Mouse (Mus musculus) hindbrain, embryonic 12.5 days (tissue): ENCODE data around the gene Setd1b. TPM values are rescaled to one million over a fixed set of nuclear protein-coding genes. Genes with fewer than 3 reads are reported as not detected.

ENCODE experiments used
- ATAC-seq: fragments of 200-750 bp; cut with Nextera tagmentation; 2 replicates; pipeline ENCODE4 v1.8.0; 2017; ENCODE audit warnings: moderate TSS enrichment; ENCODE audit not compliant: low FRiP score
- H3K27ac ChIP-seq: fragments of 300-500 bp; sonication (generic); 2 replicates; pipeline ENCODE4 v1.5.1; 2016; ENCODE audit warnings: mild to moderate bottlenecking
- H3K27me3 ChIP-seq: fragments of 300-500 bp; sonication (generic); 2 replicates; pipeline ENCODE4 v1.6.1; 2016; ENCODE audit warnings: mild to moderate bottlenecking
- H3K36me3 ChIP-seq: fragments of 300-500 bp; sonication (generic); 2 replicates; pipeline ENCODE4 v1.6.1; 2016; ENCODE audit warnings: mild to moderate bottlenecking
- H3K4me1 ChIP-seq: fragments of 300-500 bp; sonication (generic); 2 replicates; pipeline ENCODE4 v1.6.1; 2016
- H3K4me2 ChIP-seq: fragments of 300-500 bp; sonication (generic); replicated peaks from 2 replicates; pipeline ENCODE4 v1.6.1; 2016; ENCODE audit warnings: mild to moderate bottlenecking
- H3K4me3 ChIP-seq: fragments of 300-500 bp; sonication (generic); 2 replicates; pipeline ENCODE4 v1.5.1; 2016; ENCODE audit warnings: mild to moderate bottlenecking
- H3K9ac ChIP-seq: fragments of 300-500 bp; sonication (generic); 2 replicates; pipeline ENCODE4 v1.6.1; 2016; ENCODE audit warnings: mild to moderate bottlenecking, moderate library complexity
- H3K9me3 ChIP-seq: fragments of 300-500 bp; sonication (generic); replicated peaks from 2 replicates; pipeline ENCODE4 v1.6.1; 2016; ENCODE audit warnings: mild to moderate bottlenecking
- WGBS: fragments of 180-500 bp; shearing (Covaris S2); methylation state at CpG from one replicate; pipeline ENCODE4 v1.1.7; 2016; 5-methylcytosine and 5-hydroxymethylcytosine counted together
- polyA plus RNA-seq: library from polyadenylated mRNA; unstranded; fragments of >200 nt; fragmentation: Nextera tagmentation; extraction: Ambion mirVana; gene quantifications from 2 replicates; pipeline ENCODE4 v1.2.1, GENCODE M21; 2016

Setd1b gene
- polyA plus RNA-seq, 1 experiment from 2014 or later: 13.8 TPM

DNA sequence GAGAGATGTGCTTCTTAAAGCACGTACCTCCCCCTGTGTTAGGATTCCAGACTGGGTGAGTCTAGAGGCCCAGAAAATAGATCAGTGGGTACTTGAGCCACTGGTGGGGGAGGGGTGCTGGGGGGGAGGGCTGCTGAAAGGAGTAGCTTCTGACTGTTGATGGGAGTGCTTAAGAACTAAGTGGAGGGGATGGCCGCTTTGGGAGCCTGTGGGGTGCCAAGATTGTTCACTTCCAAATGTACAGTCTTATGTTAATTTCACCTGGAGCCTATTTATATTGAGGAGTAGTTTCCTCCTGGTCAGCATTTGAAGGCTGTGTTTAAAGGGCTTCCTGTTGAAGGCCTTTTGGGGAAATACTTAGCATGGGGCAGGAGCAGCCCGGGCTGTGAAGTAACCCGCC lies 16.0 kb downstream of the Setd1b start:
- H3K4me3 ChIP-seq: no peak overlapping the region
- no peak overlapping the region for H3K9ac ChIP-seq
- H3K4me1 ChIP-seq: no peaks in the 10 kb centered on the region
- no peak overlapping the region for H3K4me2 ChIP-seq
- 94% methylated on average over 4 of the region's 4 CpGs for WGBS
- no peak overlapping the region for H3K27ac ChIP-seq
- no peaks in the 10 kb centered on the region for H3K27me3 ChIP-seq
- no peak for ATAC-seq
- peaks cover 84% of the 10 kb centered on the region for H3K36me3 ChIP-seq
- H3K9me3 ChIP-seq: no peaks in the 10 kb centered on the region

DNA sequence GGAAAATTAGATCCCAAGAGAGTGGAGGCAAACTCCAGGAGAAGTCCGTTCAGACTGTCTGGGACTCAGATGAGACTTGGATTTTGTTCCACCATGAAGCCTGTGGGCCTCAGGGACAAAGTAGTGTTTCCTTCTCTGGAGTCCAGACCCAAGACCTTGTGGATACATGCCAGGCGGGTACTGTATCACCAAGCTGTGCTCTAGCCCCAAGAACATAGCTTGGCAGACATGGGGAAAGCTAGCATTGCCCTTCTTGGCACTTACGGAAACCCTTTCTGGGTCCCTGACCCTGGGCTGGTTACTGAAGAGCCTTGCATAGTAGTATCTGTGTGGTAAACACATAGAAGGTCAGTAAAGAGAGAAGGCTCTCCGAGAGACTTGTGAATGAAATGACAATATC lies 17.5 kb downstream of the Setd1b start:
- Histone ChIP-seq H3K36me3 (peaks cover 85% of the 10 kb centered on the region), H3K4me3 (no peak overlapping the region), H3K27ac (no peak overlapping the region), H3K4me2 (no peak overlapping the region), H3K27me3 (no peaks in the 10 kb centered on the region), H3K9ac (no peak overlapping the region), H3K9me3 (no peaks in the 10 kb centered on the region), H3K4me1 (no peaks in the 10 kb centered on the region)
- ATAC-seq: no peak
- WGBS: 99% methylated on average over 4 of the region's 4 CpGs

DNA sequence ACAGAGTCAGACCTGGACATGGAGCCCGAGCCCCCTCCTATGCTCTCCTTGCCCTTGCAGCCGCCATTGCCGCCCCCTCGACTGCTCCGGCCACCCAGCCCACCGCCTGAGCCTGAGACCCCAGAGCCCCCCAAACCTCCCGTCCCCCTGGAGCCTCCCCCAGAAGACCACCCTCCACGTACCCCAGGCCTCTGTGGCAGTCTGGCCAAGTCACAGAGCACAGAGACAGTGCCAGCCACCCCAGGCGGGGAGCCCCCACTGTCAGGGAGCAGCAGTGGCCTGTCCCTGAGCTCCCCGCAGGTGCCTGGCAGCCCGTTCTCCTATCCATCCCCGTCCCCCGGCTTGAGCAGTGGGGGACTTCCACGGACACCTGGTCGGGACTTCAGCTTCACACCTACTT lies 17.9 kb downstream of the Setd1b start:
- Histone ChIP-seq H3K4me3 (no peak overlapping the region), H3K27me3 (no peaks in the 10 kb centered on the region), H3K27ac (no peak overlapping the region), H3K36me3 (peaks cover 84% of the 10 kb centered on the region), H3K4me2 (no peak overlapping the region), H3K9ac (no peak overlapping the region), H3K4me1 (no peaks in the 10 kb centered on the region), H3K9me3 (no peaks in the 10 kb centered on the region)
- WGBS: 95% methylated on average over 15 of the region's 15 CpGs
- no peak for ATAC-seq

DNA sequence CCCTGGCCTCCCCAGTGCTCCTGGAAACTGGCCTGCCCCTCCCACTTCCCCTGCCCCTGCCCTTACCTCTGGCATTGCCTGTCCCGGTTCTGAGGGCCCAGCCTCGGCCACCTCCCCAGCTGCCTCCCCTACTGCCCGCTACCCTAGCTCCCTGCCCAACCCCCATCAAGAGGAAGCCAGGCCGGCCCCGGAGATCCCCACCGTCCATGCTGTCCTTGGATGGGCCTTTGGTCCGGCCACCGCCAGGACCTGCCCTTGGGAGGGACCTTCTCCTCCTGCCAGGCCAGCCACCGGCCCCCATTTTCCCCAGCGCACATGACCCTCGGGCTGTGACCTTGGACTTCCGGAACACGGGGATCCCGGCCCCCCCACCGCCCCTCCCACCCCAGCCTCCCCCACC lies 18.3 kb downstream of the Setd1b start:
- Histone ChIP-seq H3K36me3 (peaks cover 83% of the 10 kb centered on the region), H3K4me1 (no peaks in the 10 kb centered on the region), H3K4me2 (no peak overlapping the region), H3K9me3 (no peaks in the 10 kb centered on the region), H3K27ac (no peak overlapping the region), H3K4me3 (no peak overlapping the region), H3K27me3 (no peaks in the 10 kb centered on the region), H3K9ac (no peak overlapping the region)
- 90% methylated on average over 15 of the region's 15 CpGs for WGBS
- no peak for ATAC-seq

- Histone ChIP-seq H3K9me3 (no peaks in the 10 kb centered on the region), H3K4me1 (no peaks in the 10 kb centered on the region), H3K4me3 (no peak overlapping the region), H3K27me3 (no peaks in the 10 kb centered on the region), H3K36me3 (peaks cover 84% of the 10 kb centered on the region), H3K27ac (no peak overlapping the region), H3K4me2 (no peak overlapping the region), H3K9ac (no peak overlapping the region)
- no peak for ATAC-seq
- 76% methylated on average over 9 of the region's 9 CpGs for WGBS
Observed at GRCm38 (mm10) chr5:123162942-123163341, 20.9 kb downstream of the Setd1b start.

DNA sequence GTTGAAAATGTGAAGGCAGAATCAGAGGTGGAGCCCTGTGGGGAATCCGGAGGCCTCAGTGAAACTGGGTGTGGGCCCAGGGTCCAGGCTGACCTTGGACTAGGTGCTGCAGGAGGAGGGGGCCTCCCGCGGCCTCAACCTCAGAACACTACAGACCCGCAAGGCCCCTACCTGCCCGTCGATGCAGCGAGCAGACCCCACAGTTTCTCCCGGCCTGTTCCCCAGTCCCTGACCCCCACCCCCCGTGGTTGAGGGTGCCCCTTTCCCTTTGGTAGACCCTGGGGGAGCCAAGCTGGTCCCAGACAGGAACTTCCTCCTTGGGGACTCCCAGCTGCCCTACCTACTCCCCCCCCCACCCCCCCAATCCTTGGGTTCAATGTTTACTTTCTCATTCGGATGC lies 24.4 kb downstream of the Setd1b start:
- H3K9me3 ChIP-seq: no peaks in the 10 kb centered on the region
- no peak overlapping the region for H3K27ac ChIP-seq
- H3K4me3 ChIP-seq: no peak overlapping the region
- no peak overlapping the region for H3K4me2 ChIP-seq
- 86% methylated on average over 10 of the region's 10 CpGs for WGBS
- 0 out of 2 replicates have a peak, but pooled peaks cover 3% of the 10 kb centered on the region for H3K4me1 ChIP-seq
- ATAC-seq: no peak
- H3K27me3 ChIP-seq: no peaks in the 10 kb centered on the region
- H3K36me3 ChIP-seq: peaks cover 49% of the 10 kb centered on the region
- H3K9ac ChIP-seq: no peak overlapping the region

DNA sequence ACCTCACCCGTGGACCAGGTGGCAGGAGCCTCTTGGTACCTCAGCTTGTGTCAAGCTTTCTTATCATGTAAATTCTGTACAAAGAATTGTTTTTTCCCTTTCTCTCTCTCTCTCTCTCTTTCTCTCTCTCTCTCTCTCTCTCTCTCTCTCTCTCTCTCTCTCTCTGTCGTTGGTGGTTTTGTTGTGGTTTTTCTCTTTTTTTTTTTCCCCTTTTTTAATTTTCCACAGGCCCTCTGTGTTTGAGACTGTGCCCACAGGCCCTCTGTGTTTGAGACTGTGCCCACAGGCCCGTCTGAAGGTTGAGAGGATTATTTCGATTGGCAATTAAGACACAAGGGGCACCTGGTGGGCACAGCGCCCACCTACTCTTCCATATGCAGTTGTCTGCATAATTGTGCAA lies 25.6 kb downstream of the Setd1b start:
- Histone ChIP-seq H3K4me2 (no peak overlapping the region), H3K27ac (no peak overlapping the region), H3K27me3 (no peaks in the 10 kb centered on the region), H3K9ac (no peak overlapping the region), H3K36me3 (peaks cover 38% of the 10 kb centered on the region), H3K9me3 (no peaks in the 10 kb centered on the region), H3K4me3 (no peak overlapping the region), H3K4me1 (0 out of 2 replicates have a peak, but pooled peaks cover 8% of the 10 kb centered on the region)
- 85% methylated on average over 5 of the region's 5 CpGs for WGBS
- ATAC-seq: no peak

DNA sequence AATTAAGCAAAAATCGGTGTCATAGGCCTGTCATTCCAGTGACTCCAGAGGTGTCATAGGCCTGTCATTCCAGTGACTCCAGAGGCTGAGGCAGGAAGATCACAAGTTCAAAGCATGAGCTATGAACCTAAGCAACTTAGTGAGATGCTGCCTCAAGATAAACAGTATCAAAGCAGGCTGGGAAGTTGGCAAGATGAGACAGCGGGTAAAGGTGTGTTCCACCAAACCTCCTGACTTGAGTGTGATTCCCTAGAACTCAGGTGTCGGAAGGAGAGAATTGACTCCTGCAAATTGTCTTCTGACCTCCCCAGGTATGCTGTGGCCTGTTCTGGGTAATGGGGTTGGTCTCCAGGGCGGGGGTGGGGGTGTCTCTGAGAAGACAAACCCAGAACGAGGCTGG lies 27.3 kb downstream of the Setd1b start, which contains the start of gene Psmd9:
Gene Psmd9, plus strand, starts transcription at position 130 of the 400 bp plus-strand sequence.
- Histone ChIP-seq H3K36me3 (peaks cover 21% of the 10 kb centered on the region), H3K4me1 (0 out of 2 replicates have a peak, but pooled peaks cover 8% of the 10 kb centered on the region), H3K4me3 (no peak within 1 kb of the TSS), H3K27me3 (no peaks in the 10 kb centered on the region), H3K9ac (no peak within 1 kb of the TSS), H3K9me3 (no peaks in the 10 kb centered on the region), H3K27ac (no peak within 1 kb of the TSS), H3K4me2 (no peak within 1 kb of the TSS)
- 86% methylated on average over 5 of the region's 5 CpGs for WGBS
- ATAC-seq: no peak

GRCm38 (mm10) chr5:123170365-123170764 lies 28.4 kb downstream of the Setd1b start:
- H3K36me3 ChIP-seq: peaks cover 16% of the 10 kb centered on the region

DNA sequence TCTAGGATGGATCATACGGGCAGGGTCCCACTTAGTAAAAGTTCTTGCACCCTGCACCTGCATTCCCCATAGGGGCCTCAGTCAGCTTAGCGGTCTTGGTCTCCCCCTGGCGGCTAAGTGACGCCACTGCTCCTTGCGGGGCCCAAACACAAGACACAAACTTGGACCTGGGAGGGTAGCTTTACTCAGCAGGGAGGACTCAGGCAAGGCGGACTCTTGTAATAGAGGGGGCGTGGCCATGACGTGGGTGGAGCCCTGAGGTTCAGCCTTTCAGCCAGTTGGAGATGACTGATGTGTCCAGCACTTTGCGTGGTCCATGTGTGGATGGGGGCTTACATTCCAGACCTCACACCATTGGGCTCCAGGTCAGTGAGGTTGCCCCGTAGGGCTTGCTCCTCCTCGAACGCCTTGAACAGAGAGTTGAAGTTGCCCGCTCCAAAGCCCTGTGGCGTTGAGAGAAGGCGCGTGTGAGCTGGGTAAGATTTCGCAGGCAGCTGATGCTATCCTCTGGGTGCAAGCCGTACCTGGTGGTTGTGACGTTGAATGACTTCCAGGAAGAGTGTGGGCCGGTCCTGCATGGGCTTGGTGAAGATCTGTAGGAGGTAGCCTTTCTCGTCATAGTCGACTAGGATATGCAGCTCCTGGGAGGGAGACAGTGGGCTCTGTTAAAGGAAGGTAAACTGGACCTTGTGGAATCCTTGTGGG lies 29.8 kb downstream of the Setd1b start:
- 15% methylated on average over 22 of the region's 22 CpGs for WGBS
- Histone ChIP-seq H3K4me1 (0 out of 2 replicates have a peak, but pooled peaks cover 8% of the 10 kb centered on the region), H3K9ac (no peak overlapping the region), H3K9me3 (no peaks in the 10 kb centered on the region), H3K27ac (no peak overlapping the region), H3K4me3 (peak overlapping the region; percentile 13; the same call in 1 of the 2 replicates), H3K4me2 (peak overlapping the region; percentile 44), H3K36me3 (peaks cover 1% of the 10 kb centered on the region), H3K27me3 (no peaks in the 10 kb centered on the region)
- ATAC-seq: peak; percentile 73

More at GRCm38 (mm10) chr5:123170365-123170764, 28.4 kb downstream of the Setd1b start:
- H3K4me2 ChIP-seq: no peak overlapping the region
- H3K9ac ChIP-seq: no peak overlapping the region
- no peak for ATAC-seq
- H3K4me1 ChIP-seq: 0 out of 2 replicates have a peak, but pooled peaks cover 8% of the 10 kb centered on the region
- 69% methylated on average over 9 of the region's 9 CpGs for WGBS
- H3K9me3 ChIP-seq: no peaks in the 10 kb centered on the region
- no peaks in the 10 kb centered on the region for H3K27me3 ChIP-seq
- no peak overlapping the region for H3K4me3 ChIP-seq
- no peak overlapping the region for H3K27ac ChIP-seq

GRCm38 (mm10) chr5:123178792-123179191 lies 36.8 kb downstream of the Setd1b start:
- H3K9ac ChIP-seq: no peak overlapping the region
- no peaks in the 10 kb centered on the region for H3K9me3 ChIP-seq
- 87% methylated on average over 5 of the region's 5 CpGs for WGBS
- H3K4me2 ChIP-seq: no peak overlapping the region
- H3K27ac ChIP-seq: no peak overlapping the region
- no peaks in the 10 kb centered on the region for H3K36me3 ChIP-seq
- no peak overlapping the region for H3K4me3 ChIP-seq
- no peak for ATAC-seq
- no peaks in the 10 kb centered on the region for H3K27me3 ChIP-seq
- H3K4me1 ChIP-seq: no peaks in the 10 kb centered on the region

- no peaks in the 10 kb centered on the region for H3K27me3 ChIP-seq
- H3K36me3 ChIP-seq: no peaks in the 10 kb centered on the region
- no peak for ATAC-seq
- no peak overlapping the region for H3K4me3 ChIP-seq
- no peak overlapping the region for H3K9ac ChIP-seq
- no peak overlapping the region for H3K4me2 ChIP-seq
- H3K4me1 ChIP-seq: no peaks in the 10 kb centered on the region
- no peaks in the 10 kb centered on the region for H3K9me3 ChIP-seq
- 92% methylated on average over 15 of the region's 15 CpGs for WGBS
- no peak overlapping the region for H3K27ac ChIP-seq
Observed at GRCm38 (mm10) chr5:123180390-123180789, 38.4 kb downstream of the Setd1b start.

GRCm38 (mm10) chr5:123181536-123181935 lies 39.5 kb downstream of the Setd1b start:
- WGBS: 84% methylated on average over 6 of the region's 6 CpGs
- Histone ChIP-seq H3K27ac (no peak overlapping the region), H3K4me3 (no peak overlapping the region), H3K4me2 (no peak overlapping the region), H3K27me3 (no peaks in the 10 kb centered on the region), H3K9me3 (no peaks in the 10 kb centered on the region), H3K36me3 (no peaks in the 10 kb centered on the region), H3K9ac (no peak overlapping the region), H3K4me1 (no peaks in the 10 kb centered on the region)
- no peak for ATAC-seq
